Mouse (Mus musculus) c-Kit-positive CD71-negative TER-119-negative erythroid progenitor cells, embryonic 14.5 days (primary cell): Measurements from ENCODE around the gene Nbr1.
"Not testable (repeated sequence)": the region's sequence is repeated elsewhere in the genome, so short reads cannot be mapped to it uniquely, and the experiment has no call there.

Experiments
- DNase-seq: peaks from one replicate; pipeline ENCODE4 v3.0.0-alpha.2; 2013; ENCODE audit warnings: low read depth

Gene Nbr1

DNA sequence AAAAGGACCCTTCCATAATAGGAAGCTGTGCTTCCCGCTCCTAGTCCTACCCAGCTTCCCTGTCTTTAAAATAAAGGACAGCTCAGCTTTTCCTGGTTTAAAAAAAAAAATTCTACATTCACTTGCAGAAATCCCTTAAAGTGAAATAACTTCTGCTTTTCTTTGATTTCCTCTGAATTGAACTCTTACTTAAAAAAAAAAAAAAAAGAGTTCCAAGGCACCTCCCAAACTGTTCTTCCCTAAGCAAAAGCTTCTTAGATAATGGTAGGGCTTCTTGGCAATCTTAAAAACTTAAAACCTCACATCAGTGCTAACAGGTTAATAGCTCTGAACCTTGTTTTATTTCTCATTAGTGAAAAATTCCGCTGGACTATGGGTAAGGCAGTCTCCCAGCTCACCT, 31.3 kb downstream of the Nbr1 start:
- DNase-seq, result no peak

DNA sequence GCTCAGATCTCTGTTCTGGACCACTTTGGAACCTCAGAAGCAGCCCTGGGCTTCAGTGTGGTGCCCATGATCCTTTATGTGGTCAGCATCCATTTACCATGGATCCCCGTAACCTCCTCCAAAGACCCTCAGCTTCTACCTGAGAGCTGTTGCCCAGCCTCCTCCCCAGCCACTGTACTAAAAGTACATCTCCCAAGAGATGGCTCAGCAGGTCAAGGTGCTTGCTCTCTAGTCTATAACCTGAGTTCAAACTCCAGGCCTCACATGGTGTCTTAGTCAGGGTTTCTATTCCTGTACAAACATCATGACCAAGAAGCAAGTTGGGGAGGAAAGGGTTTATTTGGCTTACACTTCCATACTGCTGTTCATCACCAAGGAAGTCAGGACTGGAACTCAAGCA, 33.1 kb downstream of the Nbr1 start:
- DNase-seq, result not testable (repeated sequence)

DNA sequence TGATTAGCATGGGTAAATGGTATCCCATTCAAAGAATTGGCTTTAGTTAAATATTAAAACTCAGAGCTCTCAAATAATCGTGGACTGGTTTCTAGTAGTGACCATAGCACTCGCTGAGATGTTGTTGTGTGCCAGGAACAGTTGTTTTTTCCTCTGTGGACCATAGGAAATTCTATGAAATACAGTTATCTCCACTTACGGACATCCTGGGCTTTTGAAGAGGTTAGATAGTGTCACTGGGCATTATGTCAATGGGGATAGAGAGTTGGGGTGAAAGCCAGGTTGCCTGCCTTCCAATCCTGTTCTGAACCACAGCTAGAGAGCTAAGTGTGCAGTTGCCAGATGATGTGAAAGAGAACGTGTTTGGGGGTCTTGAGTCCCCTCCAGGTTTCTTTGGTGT, 33.9 kb downstream of the Nbr1 start:
- DNase-seq, result no peak

DNA sequence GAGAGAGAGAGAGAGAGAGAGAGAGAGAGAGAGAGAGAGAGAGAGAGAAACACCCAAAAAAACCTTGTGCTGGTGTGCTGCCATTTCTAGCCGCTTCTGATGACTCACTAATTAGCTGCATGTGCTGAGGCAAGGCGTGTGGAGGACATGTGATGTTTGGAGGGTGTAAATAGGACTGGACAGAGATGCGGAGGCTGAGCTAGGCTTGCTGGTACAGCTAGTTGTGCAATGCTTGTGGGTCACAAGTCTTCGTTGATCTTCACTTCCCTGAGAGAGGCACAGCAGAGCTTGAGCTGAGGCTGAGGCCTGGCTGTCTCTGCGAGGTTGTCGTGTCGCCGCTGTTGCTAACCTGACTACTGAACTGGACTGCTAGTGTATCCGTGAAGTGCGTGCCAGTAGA, 35.7 kb downstream of the Nbr1 start:
- DNase-seq, result no peak

DNA sequence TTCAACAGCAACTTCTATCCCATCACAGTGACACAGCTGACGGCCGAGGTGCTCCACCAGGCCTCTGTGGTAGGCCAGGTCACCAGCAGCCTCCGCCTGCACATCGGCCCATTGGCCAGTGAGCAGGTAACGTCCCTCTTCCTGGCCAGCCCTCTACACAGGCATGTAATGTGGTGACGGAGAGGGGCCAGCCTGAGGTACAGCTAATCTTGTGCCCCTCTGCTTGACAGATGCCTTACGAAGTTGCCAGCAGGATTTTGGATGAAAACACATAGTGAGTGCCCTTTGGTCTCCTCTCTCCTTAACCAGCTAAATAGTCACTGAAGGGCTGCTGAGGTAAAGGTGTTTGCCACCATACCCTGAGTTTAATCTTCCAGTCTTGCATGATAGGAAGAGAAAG, 36.9 kb downstream of the Nbr1 start:
- no peak for DNase-seq

DNA sequence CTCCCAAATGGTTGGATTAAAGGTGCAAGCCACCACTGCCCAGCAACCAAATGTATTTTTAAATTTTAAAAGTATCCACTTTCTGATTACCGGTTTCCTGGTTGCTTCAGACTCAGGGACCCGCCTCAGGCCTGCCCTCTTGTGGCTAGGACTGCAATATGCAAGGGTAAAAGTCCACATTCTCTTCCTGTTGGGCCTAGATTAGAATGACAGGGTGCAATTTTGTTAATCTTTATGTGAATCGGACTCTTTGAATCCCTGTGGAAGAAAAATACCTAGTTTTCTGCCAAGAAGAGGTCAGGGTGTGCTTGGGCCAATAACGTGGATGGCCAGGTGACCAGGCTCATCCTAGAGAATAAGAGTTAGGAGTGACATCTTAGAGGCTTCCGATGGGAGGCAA, 37.5 kb downstream of the Nbr1 start:
- DNase-seq, result peak; percentile 69

DNA sequence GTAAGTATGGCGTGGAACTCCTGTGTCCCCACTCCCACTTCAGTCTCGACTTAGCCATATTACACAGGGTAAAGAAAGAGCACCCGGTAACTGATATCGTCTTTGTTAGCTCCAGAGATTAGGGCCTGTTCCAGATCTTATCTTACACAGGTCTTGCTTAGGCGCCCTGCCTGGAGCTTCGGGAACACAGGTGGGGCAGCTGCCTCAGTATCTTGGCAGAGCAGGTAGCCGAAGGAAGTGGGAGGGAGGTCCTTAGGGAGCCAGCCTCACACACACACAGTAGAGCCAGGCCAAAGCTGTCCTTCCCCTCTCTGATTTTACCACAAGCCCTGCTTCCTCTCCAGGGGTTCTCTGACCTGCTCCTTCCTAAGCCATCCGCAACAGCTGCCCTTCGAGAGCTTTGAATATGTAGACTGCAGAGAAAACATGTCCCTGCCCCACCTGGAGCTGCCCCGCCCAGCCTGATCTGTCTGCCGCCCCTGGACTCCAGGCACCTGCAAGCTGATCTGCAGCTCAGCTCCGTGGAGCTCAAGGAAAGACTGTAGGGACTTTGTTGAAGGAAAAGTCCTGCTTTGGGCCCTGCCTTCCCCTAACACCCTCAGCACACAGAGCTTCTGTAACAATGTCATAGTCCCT, 38.2 kb downstream of the Nbr1 start:
- DNase-seq, result no peak

DNA sequence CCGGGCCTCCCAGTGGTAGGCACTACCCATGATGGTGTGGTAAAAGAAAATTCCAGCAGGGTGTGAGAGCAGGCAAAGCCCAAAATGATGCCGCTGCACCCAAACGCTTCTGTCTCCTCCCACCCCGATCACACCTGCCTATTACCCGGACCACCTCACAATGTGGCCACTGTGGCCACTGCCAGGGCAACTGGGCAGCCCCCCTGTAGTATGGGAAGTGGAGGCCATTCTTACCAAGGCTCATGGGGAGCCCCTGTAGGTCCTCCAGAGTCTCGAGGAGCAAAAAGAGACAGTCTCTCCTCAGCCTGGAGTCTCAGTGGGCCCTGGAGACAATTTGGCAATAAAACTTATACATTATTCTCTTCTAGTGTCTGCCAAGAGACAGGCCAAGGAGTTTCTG, 47.2 kb downstream of the Nbr1 start, which contains the start of gene Gm11634:
Gene Gm11634, minus strand, starts transcription at position 101 of the 400 bp plus-strand sequence.
- no peak for DNase-seq

DNA sequence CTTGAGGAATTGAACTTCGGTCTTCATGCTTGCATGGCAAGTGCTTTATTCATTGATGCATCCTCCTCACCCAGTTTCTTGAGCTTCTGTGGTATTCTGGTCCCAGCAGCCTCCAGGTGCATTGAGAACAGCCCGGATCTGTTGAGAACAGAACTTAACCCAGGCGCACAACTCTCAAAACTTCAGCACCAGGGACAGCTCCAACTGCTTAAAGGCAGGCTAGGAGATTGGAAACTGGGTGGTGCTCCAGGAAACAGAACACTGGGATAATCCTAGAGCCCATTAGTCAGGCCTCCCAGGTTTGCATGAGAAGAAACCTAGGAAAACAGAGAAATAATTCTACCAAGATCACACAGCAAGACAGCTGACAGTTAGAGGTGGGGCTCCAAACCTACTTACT, 50.5 kb downstream of the Nbr1 start:
- peak; percentile 90 for DNase-seq

DNA sequence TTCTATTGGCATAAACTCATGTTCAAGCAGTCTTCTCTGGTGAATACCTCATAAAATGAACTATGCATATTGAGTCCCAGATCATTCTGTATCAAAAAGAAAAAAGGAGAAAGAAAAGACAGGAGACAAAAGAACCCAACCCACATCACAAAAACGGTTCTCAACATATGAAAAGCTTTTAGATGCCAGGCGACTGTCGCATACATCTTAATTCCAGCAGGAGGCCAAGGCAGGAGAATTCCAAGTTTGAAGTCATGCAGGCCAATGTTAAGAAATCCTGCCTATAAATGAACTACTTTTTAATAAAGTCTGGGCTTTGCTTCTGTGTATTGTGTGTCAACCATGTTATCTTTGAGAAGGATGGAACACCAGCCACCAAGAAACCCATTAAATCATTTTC, 52.2 kb downstream of the Nbr1 start:
- no peak for DNase-seq

DNA sequence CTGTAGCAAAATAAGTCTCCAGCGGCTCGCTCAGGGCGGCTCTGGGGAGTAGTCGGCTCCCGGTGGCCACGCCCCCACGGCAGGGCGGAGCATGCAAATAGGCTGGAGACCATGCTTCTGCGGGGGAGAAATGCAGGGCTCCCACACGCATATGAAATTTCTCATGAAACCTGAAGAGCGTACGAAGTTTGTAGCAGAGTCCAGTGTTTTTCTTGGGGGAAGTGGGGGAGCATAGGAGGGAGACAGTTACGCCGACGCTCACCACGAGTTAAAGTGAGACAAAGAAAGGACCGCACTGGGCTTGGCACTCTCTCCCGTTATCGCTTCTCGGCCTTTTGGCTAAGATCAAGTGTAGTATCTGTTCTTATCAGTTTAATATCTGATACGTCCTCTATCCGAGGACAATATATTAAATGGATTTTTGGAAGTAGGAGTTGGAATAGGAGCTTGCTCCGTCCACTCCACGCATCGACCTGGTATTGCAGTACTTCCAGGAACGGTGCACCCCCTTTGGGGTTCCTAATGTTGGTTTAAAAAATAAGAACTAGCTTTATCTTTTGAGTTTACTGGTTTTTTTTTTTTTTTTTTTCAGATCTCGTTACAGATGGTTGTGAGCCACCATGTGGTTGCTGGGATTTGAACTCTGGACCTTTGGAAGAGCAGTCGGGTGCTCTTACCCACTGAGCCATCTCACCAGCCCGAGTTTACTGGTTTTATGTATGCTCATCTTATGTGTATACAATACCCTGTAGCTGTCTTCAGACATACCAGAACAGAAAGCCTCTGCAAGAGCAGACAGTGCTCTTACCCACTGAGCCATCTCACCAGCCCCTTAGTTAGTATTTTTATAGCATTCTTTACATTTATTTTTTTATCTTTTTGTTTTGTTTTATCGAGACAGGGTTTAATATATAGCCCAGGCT, 52.8 kb downstream of the Nbr1 start:
- peak; percentile 84 for DNase-seq

DNA sequence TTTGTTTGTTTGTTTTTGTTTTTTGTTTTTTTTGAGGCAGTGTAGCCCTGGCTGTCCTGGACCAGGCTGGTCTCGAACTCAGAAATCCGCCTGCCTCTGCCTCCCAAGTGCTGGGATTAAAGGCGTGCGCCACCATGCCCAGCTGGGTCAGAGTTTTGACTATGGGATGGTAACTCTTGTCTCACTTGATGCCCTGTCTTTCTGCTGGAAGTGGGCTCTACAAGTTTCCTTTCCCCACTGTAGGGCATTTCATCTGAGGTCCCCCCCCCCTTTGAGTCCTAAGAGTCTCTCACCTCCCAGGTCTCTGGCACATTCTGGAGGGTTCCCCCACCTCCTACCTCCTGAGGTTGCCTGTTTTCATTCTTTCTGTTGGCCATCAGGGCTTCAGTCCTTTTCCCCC, 55.2 kb downstream of the Nbr1 start:
- not testable (repeated sequence) for DNase-seq

DNA sequence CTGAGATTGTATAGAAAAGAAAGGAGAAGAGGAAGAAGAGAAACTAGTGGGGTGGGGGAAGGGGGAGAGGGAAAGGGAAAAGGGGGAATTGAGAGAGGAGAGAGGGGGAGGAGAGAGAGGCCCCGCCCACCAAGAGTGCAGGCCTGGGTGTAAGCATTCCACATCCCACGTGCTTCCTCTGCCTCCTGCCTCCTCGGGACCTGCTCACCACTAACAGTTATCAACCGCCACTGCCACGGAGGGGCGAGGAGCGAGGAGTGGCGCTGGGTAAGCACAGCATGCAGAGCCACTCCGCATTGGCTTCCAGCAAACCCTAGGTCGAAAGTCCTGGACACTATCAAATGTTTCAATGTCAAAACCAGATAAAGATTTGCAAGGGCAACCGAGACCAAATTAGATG, 58.5 kb downstream of the Nbr1 start:
- no peak for DNase-seq

DNA sequence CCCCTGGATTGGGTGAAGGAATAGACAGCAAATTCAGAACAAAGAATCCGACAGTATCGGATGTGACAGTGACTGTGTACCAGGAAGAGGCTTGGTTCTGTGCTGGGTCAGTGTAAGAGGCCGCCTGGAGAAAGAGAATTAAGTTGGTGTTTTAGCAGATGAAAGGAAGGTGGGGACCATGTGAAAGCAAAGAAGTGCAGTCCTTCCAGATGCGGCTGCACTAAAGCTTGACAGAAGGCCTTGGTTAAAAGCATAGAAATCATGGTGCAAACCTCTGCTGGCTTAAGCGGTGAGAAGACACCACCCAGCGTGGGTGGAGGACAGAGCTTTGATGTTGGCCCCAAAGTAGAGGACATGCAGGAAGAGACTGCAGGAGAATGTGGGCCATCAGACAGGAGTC, 61.6 kb downstream of the Nbr1 start:
- no peak for DNase-seq

DNA sequence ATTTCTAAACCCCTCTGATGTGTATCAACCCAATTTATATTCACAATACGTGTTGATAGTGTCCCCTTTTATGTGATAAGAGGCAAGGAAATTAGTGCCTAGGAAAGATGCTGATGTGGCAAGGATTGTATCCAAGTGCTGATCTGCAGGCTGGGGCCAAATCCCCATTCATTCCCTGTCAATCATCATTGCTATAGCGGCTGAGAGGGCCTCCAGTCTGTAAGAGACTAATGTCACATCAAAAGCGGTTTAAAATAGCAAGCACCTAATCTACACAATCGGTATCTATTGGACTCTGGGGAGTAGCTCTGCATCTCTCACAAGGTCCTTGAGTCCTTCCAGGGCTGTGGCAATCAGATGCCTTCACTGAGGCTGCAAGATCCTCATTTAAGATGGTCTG, 62.2 kb downstream of the Nbr1 start:
- no peak for DNase-seq

DNA sequence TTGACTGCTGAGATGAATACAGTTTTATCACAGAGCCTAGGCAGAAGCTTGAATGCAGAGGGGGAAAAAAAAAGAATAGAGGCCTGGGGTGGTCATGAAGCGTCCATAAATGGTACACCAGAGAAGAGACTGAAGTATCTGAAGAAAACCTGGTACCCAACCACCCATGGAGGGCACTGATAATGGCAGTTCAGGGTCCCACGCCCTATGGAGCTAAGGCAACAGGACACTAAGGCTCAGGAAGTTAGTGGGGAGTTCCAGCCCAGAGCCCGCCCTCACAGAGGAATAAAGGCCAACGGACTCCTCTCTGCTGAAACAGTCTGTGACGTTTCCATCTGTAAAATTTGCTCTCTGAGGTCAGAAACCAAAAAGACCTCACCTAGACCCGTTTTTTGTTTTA, 63.4 kb downstream of the Nbr1 start:
- no peak for DNase-seq

DNA sequence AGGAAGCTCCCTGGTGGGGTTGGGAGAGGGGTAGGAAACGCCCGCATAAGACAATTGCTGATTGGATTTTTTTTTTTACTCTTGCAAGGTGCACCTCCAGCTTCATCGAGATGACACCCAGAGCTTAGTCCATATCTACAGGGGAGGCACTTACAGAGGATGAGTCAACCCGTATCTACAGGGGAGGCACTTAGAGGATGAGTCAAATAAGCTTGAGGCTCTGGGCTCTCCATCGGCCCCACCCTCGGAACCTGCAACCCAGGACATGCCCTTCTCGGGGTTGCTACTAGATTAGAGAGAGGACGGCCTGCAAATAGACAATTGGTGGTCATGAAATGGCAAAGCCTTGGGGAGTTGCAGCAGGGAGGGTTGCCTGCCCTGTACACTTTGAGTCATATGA, 64.2 kb downstream of the Nbr1 start:
- no peak for DNase-seq

DNA sequence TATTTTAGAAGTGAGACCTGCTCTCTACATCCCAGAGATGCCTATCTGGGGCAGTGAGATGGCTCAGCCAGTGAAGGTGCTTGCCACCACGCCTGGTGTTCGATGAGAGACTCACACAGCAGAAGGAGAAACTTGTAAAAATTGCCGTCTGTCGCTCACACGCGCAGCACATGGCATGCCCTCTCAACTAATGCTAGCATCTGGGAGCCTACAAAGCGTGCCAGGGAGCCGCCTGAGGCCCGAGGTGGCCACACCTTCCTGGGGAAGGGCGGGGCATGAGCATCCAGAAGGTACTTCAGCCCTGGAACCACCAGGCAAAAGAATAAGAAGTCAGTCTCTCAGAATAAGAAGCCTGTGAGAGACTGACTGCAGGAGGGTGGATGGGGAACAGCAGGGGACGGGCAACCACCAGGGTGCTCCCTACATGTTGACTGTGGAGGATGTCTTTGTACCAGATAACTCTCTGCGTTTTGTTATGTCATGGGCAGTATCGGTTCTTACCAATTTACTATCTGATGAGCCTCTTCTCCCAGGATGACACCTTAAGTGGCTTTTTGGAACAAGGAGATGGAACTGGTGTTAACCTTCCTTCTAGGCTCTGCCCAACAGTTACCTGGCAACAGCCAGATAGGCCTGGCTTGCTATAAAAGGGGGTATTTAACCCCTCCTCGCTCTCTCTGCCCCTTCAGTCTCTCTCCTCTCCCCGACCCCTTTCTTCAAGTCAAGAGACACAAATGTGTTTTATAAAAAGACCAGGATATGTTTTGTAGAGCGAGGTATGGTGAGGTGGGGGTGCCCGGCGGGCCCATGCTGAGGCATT, 65.2 kb downstream of the Nbr1 start:
- DNase-seq, result no peak

DNA sequence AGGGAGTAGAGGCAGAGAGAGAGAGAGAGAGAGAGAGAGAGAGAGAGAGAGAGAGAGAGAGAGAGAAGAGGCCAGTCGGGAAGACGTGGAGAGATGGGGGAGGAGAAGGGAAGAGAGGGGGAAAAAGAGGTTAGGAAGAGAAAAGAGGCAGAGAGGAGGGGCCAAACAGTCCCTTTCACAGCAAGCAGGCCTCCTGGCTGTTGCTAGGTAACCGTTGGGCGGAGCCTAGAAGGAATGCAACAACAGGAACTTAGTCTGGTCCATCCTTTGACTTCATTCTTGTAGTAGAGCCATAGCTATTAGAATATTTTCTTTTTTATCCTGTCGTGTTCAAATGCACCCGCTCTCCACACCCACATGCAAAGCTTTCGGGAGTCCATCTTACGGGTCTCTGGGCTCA, 65.9 kb downstream of the Nbr1 start:
- DNase-seq, result peak; percentile 48

DNA sequence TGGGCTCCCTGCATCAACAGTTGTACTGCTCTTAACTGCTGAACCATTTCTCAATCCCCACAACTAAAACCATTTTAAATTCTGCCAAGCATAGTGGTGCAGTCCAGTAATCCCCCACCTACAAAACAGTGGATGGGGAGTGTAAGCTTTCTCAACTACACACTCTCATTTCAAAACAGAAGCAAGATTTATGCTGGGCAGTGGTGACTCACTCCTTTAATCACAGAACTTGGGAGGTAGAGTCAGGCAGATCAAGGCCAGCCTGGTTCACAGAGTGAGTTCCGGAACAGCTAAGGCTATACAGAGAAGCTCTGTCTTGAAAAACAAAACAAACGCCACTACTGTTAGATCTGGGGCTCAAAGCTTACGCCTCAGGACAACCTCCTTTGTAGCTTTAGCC, 66.6 kb downstream of the Nbr1 start:
- no peak for DNase-seq

DNA sequence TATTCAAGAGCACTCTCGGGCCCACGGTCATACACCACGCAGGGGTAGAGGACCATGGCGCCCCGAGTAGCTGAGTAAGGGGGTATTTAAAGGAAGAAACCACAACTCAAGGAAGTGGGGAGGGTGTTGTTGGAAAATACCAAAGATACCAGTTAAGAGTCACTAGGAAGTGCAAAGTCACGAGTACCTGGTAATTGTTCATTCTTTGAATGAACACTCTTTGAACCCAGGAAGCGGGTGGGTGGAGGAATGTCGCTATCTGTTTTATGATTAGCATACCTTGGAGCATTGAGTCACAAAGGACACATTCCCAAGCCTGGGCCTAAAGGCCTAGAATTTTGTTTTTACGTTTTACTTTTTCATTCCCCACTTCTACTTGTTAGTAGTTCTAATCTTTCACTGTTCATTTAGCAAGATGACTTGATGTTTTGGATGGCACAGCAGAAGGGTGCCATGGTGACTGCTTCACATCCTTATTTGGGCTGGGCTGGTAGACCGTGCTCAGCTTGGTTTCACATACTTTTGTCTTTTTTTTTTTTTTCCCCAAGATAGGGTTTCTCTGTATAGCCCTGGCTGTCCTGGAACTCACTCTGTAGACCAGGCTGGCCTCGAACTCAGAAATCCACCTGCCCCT, 68.2 kb downstream of the Nbr1 start:
- DNase-seq, result not testable (repeated sequence)

DNA sequence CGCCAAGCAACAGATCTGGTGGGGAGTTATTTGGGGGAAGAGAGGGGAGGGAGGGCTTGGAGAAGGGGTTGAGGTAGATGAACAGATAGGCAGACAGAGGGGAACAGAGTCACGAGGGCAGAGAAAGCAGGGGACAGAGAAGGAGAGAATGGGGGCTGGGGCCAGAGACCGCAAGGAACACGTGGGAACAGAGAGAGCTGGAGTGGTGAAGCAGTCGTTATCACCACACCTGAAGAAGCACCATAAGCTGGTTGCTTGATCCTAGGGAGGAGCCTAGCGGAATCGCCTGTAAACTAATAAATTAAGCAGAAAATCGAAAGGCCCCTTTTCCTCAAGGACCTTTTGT, 74.7 kb downstream of the Nbr1 start:
- DNase-seq, result no peak
